Mouse (Mus musculus) layer of hippocampus, postnatal 25 days (tissue): ENCODE results near the gene Cops3. TPM values are rescaled to one million over a fixed set of nuclear protein-coding genes. Genes with fewer than 3 reads are reported as not detected.

Source experiments
- DNase-seq, 2 experiments: peaks; one replicate each; pipeline ENCODE4 v3.0.0; 2022; ENCODE audit warnings: mixed read lengths in 2 of 2, low spot score in 1 of 2; ENCODE audit errors: extremely low spot score in 1 of 2
- total RNA-seq, 2 experiments: library from RNA; stranded (reverse); gene quantifications; 2 replicates each; pipeline ENCODE4 v1.2.3; 2021

Cops3 gene
- total RNA-seq, 2 experiments from 2014 or later = 73.7 to 74.6 TPM

GRCm38 (mm10) chr11:59779406-59779805 lies 60.2 kb downstream of the Cops3 start:
- no peak for DNase-seq

- no peak for DNase-seq
Observed at GRCm38 (mm10) chr11:59778874-59779223, 60.8 kb downstream of the Cops3 start.

- DNase-seq = peak; percentile 47 to 75
Observed at GRCm38 (mm10) chr11:59778181-59778873, 61.3 kb downstream of the Cops3 start.

GRCm38 (mm10) chr11:59777259-59777658 lies 62.4 kb downstream of the Cops3 start:
- DNase-seq = no peak

- DNase-seq = no peak
Observed at GRCm38 (mm10) chr11:59775435-59776148, 64.0 kb downstream of the Cops3 start.

GRCm38 (mm10) chr11:59774522-59774921 lies 65.1 kb downstream of the Cops3 start:
- DNase-seq = no peak

GRCm38 (mm10) chr11:59772902-59773301 lies 66.7 kb downstream of the Cops3 start:
- DNase-seq = no peak

GRCm38 (mm10) chr11:59772291-59772690 lies 67.3 kb downstream of the Cops3 start:
- DNase-seq = no peak

- DNase-seq = no peak
Observed at GRCm38 (mm10) chr11:59770753-59771152, 68.9 kb downstream of the Cops3 start.

- no peak for DNase-seq
Observed at GRCm38 (mm10) chr11:59769738-59770137, 69.9 kb downstream of the Cops3 start.

GRCm38 (mm10) chr11:59769307-59769706 lies 70.3 kb downstream of the Cops3 start:
- DNase-seq = no peak

Other genes starting within 250 kb of the Cops3 start
- gene Olfr223, start 246.5 kb downstream of the Cops3 start, total RNA-seq = not detected
- 100 to 1,000 TPM; 267 to 302 TPM for gene Mprip, start 178.5 kb downstream of the Cops3 start, total RNA-seq
- under 1 TPM; 0.49 to 0.96 TPM for gene Pld6, start 52.2 kb downstream of the Cops3 start, total RNA-seq
- 10 to 100 TPM; 44.8 to 47.1 TPM for gene Flcn, start 29.8 kb downstream of the Cops3 start, total RNA-seq
- gene Nt5m, start 391 bp downstream of the Cops3 start, total RNA-seq = 10 to 100 TPM; 59.8 to 63.3 TPM
- gene Med9, start 108.4 kb upstream of the Cops3 start, total RNA-seq = 10 to 100 TPM; 34.7 to 38.8 TPM
- 10 to 100 TPM; 54.8 to 67.0 TPM for gene Rasd1, start 125.1 kb upstream of the Cops3 start, total RNA-seq
- 1 to 10 TPM; 4.0 to 4.7 TPM for gene Pemt, start 206.7 kb upstream of the Cops3 start, total RNA-seq